Mouse (Mus musculus): Measurements from ENCODE around the gene Faah.

GRCm38 (mm10) chr4:115979437-115979836 is 38.3 kb downstream of the Faah start:
- TF ChIP-seq CTCF (IDR thresholded peaks at IDR 0.05; ENCODE audit: extremely low read depth, insufficient read depth, insufficient read length, insufficient replicate concordance) (no peak), POLR2A (IDR thresholded peaks at IDR 0.05; ENCODE audit: low read depth, low read length) (no peak)

Data from spleen, adult 2 months (tissue).